Mouse (Mus musculus): ENCODE measurements around the gene Ints3.

Ints3 gene

DNA sequence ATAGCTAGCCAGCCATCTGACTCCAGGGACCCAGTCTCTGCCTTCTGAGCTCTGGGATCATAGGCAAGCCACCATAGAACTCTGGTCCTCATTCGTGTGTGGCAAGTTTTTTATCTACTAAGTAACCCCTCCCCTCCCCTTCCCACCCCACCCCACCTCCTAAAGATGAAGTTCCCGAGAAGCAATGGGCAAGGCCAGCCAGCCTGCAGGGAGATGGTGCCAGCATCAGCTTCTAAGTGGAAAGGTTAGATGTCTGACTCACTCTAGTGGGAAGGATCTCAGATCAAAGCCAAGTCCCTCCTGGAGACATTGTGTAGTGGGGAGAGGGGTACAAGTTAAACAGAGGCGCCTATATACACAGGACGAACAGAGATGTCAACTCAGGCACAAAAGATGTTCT is 42.4 kb downstream of the Ints3 start:
- no peak for DNase-seq (ENCODE audit: low spot score in 2 of 2)

DNA sequence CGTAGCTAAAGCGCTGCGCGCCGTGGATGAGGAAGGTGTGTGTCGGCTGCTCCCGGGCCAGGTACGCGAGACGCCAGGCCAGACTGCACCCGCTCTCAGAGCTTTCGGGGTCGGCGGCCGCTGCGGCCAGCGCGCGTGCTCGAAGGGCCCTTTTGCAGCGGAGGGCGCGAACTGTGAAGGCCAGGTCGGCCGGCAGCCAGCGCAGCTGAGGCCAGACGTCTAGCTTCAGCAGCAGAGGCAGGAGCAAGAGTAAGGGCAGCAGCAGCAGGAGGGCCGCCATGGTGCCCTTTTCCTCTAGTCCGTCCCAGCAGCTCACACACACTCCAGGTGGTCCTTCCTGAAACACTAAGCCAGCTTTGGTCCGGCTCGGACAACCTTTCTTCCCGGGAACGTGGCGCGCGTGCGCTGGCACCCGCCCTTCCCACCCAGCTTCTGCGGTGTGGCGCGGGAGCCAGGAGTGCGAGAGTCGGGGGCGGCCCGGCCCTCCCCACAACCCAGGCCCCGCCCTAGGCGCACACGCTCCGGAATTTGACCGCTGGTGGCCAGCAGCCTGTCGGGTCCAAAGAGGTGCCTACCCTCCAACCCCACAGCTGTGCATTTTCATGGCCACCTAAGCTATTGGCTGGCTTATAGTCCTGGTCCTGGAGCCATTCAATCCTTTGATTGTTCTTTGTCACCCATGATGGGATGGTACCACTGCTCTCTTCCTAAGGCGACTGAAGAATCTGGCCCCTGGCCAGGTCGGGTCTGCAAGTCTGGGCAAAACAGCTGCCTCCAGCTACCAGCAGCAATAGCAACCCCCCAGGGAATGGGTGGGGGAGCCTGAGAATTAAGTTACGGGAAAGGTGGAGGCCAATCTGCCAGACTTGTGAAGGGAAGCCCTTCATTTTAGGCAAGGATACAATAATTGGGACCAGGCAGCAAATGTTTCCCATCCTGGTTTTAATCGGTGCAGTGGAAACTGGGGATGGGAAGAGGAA is 43.6 kb downstream of the Ints3 start, which contains the start of gene Slc27a3:
TSS of gene Slc27a3 (minus strand) at position 428 of the 980 bp plus-strand sequence.
- peak in 1 of 2 experiments; percentile 55 for DNase-seq (ENCODE audit: low spot score in 2 of 2)

DNA sequence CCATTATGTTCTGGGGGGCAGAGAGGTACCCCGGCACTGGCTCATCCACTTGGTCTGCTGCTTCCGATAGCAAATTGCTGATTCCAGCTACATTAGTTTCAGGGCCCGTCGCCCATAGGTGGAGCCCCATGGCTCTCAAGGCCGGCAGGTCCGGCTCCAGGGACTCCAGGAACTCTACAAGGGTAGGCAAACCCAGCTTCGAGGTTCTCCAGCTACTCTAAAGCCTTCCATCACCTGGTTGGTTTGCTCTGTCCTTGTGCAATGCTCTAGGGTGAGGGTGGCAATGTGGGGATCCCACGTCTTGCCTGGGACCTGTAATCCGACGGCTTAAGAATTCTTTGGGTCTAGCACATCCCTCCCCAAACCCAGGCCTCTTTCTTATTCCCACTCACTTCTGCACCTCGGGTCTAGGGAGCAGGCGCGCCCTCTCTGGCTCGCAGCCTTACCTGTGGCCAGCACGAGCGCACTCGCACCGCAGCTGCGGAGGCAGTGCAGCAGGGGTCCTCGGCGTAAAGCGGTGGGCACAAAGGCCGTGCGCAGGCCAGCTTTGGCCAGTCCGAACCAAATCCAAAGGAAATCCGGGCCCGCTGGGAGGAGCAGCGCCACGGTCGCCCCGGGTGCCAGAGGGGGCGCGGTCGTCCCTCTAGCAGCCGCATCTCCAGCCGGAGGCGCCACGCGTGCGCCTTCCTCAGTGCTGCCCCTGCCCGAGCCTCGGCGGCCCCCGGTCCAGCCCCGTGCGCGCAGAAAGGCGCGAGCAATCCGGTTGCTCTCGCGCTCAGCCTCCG is 44.5 kb downstream of the Ints3 start:
- peak; percentile 59 to 65 for DNase-seq (ENCODE audit: low spot score in 2 of 2)

DNA sequence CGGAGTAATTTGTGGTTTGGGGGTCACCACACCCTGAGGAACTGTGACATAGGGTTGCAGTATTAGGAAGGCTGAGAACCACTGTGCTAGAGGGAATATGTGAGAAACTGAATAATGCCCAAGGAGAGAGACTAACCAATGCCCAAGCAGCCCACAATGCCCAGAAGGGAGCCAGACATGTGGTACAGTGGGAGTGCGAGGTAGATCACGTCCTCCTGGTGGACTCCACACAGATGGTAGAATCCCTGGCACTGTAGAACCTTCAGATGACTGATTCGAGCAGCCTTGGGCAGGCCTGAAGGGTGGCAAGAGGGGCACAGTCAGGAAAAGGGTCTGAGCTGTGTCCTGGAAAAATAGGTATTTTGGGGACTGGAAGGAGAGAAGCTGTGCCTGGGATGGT is 45.2 kb downstream of the Ints3 start:
- DNase-seq (ENCODE audit: low spot score in 2 of 2): no peak

DNA sequence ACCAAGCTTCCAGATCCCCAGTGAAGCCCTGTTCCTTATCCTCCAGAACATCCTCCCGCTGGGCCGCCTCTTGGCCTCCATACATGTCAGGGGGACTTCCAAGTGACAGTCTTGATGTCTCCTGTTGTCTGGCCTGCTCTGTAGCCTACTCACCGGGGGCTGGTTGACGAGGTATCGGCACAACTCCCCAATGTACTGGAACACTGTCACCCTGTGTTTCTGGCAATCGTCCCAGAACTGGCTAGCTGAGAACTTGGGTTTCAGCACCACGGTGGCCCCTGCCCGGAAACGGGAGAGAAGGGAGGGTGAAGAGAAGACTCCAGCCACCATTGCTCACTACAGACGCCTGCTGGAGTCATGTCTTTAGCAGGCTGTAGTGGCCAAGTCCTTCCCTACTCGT is 45.9 kb downstream of the Ints3 start:
- no peak for DNase-seq (ENCODE audit: low spot score in 2 of 2)

DNA sequence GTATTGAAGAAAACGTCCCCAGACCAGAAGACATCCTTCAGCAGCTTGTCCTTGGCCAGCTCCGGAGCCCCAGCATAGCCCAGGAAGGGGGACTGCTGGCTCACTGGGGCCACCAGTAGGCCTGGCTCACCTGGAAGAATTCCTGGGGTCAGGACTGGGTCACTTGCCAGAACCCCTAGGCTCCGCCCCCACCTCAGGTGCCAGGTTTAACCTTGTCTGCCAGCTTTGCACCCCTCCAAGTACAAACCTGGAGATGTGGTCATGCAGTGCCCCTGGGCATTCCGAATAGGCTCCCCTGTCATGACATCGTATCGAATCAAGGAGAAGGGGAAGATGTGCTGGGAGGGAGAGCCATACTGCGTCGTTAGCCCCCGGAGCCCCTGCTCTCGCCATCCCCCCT is 46.6 kb downstream of the Ints3 start:
- no peak for DNase-seq (ENCODE audit: low spot score in 2 of 2)

DNA sequence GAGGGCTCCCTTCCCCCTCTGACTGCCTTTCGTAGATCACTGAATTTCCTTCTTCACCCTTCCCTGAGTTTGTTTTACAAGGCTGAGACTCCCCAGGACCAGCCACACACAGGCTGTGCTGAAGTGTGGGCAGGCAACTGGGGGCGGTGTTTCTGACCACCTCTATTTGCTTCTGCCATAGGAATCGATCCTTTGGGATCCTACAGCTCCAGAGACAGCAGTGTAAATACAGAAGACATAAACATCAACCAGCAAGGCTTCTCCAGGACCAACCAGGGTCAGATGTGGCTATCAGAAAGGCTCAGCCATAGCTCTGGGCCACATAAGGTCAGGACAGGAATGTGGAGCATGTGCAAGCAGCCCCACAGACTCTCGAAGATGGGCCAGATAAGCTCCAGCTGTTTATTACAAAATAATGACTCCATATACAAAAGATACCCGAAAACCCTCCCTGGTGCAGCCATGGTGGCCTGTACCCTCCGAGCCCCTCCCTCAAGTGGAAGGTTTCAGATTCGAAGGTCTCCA is 48.5 kb downstream of the Ints3 start:
- DNase-seq (ENCODE audit: low spot score in 2 of 2): no peak

DNA sequence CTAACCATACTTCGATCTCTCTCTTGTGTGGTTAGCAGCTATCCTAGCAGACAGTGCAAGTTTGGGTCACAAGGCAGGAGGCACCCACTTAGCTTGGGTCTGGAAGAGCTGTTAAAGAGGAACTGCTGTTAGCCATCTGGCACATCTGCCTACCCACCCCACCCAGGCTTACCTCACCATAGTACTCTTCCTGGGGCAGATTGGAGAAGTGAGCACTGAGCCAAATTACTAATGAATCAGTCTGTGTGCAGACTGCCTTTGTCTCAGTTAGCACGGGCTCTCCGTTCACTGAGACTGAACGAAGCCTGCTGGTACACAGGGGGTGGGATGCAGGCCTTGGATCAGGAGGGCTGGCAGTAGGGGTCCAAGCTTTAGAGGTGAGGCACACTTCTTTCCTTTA is 49.7 kb downstream of the Ints3 start:
- no peak for DNase-seq (ENCODE audit: low spot score in 2 of 2)

DNA sequence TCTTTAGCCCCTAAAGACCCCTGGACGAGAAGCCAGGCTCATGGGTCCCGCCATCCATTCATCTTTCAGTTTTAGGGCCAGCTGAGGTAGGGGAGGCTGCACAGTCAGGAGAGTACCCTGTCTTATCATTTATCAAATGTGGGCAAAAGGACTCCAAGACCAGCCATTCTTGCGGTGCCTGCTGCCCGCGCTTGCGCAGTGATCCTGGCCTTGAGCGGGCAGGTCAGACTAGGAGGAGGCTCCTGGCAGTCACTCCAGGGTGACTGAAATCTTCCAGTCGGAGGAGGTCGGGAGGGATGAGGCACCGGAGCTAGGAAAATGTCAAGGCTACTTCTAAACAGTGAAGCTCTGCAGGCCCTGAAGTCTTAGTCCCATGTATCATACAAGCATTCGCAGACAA is 51.7 kb downstream of the Ints3 start:
- peak in 1 of 2 experiments; percentile 38 for DNase-seq (ENCODE audit: low spot score in 2 of 2)

DNA sequence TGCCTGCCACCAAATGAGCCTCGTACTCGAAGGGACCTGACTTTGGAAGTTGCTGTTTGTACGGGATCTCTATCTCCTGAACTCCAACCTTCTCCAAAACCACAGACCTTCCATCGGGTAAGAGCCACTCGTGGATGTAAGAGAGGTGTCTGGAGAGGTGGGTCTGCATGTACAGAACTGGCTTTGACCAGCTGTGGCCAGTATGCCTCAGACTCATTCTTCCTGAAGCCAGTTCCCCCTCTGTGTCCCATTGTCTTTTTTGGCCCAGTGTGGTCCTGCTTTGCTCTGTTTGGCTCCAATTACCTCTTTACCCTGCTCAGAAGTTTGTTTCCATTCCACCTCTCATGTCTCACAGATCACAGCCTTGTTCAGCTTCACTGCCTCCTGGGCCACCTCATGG is 54.9 kb downstream of the Ints3 start:
- no peak for DNase-seq (ENCODE audit: low spot score in 2 of 2)

DNA sequence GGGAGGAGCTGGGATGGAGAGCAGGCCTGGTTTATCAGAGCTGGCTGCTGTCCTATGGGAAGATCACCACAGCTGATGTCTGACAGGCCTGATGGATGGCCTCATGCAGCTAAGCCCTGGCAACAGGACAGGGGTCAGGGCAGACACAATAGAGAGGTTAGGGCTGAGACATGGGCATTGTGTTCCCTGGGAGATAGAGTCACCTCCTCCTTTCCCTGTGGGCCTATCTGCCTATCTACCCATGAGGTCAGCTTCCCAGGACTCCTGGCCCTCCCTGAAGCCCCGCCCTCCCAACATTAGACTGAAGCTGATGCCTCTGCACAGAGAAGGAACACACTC is 57.2 kb downstream of the Ints3 start:
- DNase-seq (ENCODE audit: low spot score in 2 of 2): no peak

DNA sequence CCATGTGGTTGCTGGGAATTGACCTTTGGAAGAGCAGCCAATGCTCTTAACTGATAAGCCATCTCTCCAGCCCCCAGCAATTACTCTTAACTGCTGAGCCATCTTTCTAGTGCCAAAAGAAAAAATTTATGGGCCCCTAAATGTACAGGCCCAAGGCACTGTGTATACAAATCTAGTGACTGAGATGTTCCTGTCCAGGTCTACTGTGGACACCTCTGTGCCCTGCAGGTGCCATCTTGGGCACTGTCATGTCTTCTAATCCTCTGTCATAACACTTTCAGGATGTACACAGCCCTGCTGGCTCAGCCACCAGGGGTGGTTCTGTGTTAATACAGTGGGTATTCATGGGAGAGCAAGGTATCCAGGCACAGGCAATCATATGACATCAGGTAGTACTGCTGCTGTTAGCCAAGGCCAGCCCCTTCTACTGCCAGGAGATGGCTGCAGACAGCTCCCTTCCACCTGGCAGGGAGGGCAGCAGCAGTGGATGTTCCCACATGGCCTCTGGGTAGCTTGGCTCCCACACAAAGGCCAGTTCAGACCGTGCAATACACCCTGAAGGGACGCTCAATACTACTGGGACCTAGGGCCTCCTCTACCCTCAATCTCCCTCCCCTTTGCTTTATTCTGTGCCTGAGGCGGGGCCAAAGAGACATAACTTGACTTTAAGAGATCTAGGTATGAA is 57.7 kb downstream of the Ints3 start:
- no peak for DNase-seq (ENCODE audit: low spot score in 2 of 2)

DNA sequence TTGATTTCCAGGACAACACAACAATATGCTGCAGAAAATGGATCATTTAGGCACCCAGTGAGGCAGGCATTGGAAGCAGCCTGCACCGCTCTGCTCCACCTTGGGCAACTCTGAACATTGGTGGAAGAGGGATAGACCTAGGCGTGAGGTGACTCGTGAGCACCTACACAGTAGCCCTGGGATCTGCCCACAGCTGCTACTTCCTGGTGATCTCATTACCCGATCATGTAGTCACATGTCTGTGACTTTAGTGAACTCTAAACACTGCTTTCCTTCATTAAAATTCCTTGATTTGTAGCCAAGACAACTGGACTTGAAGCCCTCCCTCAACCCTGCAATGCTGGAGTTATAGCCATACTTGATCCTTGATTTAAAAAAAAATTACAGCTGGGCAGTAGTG is 59.1 kb downstream of the Ints3 start:
- DNase-seq (ENCODE audit: low spot score in 2 of 2): no peak

DNA sequence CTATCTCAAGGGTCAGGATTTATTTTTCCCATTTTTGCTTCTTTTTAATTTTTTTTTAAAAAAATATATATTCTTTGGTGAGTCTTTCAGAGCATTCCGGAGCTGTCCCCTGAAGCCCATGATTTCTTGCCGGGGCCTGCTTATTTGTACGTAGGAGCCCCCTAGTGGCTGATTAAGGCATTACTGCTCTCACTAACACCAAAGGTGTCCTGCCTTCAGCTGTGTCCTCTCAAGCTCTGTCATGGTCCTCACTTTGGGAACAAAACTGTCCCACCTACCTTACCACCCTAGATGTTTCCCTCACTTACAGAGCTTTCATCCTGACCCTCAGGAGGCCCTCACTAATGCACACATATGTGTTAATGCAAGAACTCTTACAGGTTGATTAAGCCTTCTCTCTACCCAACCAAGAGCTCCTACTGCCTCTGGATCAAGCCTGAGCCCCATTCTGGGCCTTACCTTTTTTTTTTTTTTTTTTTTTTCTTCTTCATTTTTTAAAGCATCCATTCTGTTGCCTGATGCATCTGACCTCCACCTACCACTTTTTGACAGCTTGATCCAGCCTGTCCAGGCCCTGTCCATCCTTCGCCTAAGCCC is 59.9 kb downstream of the Ints3 start:
- DNase-seq (ENCODE audit: low spot score in 2 of 2): peak; percentile 51 to 76

DNA sequence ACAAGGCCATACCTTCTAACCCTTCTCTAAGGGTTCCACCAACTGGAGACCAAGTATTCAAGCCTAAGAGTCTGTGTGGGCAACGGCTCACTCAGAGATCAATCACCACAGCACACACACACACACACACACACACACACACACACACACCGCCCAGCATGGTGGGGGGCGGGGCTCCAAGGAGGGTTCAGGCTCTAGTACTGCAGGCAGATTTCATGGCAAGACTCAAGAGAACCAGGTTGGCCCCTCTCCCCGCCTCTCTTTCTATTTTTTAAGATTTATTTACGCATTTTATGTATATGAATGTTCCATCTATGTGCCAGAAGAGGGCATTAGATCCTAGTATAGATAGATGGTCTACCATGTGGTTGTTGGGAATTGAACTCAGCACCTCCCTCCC is 60.6 kb downstream of the Ints3 start:
- no peak for DNase-seq (ENCODE audit: low spot score in 2 of 2)

DNA sequence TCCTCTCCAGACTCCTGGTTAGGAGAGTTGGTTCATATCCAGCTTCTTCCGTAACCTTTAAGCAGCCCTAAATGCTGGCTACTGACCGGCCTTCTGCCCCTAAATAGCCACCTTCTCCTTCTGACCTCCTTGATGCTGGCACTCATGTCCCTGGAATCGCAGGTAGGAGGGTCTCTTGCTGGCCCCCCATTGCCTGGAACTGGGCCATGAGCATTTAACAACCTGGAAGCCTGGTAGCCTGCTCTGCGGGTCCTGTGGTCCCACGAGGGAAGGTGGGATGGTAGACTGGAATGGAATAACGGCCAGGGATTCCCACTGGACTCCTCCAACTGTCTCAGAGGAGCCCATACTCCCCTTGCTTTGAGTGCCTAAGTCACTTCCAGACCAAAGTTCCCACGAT is 61.6 kb downstream of the Ints3 start:
- no peak for DNase-seq (ENCODE audit: low spot score in 2 of 2)

DNA sequence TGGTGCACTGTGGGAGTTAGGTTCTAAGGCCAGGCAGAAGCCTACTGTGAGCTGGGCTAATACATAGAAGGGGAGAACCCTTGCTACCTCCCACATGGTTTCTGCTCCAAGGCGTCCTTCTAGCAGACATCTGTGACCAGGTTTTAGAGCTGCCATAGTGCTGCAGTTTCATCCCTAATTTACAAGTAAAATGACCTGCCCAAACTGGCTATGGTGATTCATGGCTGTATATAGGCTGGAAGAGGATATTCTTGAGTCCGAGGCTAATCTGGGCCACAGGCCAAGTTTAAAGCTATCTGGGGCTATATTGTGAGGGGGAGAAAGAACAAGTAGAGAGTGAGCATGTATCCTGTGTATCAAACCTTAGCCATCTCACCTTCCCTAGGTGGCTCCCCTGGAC is 64.4 kb downstream of the Ints3 start:
- no peak for DNase-seq (ENCODE audit: low spot score in 2 of 2)

DNA sequence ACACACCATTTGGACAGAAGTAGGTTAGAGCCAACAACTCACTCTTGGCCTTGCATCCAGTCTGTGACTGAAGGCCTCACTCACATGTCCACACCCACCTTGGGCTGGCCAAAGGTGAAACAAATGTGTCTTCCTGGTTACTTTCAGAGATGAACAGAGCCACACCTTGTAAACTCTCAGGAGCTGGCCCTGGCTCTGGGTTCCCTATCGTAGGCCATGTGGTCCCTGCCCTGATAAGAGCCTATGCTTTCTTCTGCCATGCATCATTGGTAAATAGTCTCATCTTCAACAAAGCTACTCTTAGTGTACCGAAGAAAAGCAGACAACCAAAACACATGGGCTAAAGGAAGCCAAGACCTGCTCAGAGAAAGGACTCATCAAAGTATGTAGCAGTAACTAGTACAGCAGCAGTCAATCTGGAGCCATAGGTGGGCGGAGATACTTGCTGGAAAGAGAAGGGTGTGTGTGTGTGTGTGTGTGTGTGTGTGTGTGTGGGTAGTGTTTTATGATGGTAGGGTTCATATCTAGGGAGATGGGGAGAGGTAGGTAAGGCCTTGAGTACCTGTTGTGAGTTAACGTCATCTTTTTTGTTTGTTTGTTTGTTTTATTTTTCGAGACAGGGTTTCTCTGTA is 66.3 kb downstream of the Ints3 start:
- no peak for DNase-seq (ENCODE audit: low spot score in 2 of 2)

DNA sequence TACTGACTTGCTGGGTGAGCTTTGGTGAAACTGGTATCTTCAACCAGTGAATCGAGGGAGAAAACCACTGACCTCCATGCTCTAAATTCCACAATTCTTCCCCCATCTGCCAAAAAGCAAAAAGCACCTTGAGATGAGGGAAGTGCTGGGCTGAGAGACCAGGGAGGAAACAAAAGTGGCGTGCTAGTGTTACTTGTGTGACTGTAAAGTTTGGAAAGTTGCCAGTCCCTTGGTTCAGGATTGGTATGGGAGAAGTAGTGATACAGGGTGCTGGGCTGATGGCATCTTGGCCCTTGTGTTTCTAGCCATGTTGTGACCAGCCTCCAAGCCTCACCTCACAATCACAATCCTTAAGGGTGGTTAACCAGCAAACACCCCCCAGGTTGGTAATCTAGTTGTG is 71.1 kb downstream of the Ints3 start:
- DNase-seq (ENCODE audit: low spot score in 2 of 2): no peak

DNA sequence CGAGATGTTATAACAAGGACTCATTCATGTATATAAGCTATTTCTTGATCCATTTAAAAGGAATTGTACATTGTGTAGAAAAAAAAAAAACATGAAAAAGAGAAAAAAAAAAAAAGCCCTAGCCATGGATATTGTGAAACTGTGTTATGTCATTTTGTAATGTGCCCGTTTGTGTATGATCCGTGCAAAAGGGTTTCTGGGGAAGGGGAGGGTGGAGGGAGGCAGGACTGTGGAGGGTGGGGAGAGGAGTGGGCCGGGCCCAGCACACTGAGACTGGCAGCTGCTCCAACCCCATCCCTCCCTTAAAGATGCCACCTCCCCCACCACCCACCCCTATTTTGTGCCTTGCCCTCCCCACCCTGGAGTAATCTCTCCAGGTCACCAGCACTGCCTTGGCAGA is 71.9 kb downstream of the Ints3 start:
- DNase-seq (ENCODE audit: low spot score in 2 of 2): no peak

DNA sequence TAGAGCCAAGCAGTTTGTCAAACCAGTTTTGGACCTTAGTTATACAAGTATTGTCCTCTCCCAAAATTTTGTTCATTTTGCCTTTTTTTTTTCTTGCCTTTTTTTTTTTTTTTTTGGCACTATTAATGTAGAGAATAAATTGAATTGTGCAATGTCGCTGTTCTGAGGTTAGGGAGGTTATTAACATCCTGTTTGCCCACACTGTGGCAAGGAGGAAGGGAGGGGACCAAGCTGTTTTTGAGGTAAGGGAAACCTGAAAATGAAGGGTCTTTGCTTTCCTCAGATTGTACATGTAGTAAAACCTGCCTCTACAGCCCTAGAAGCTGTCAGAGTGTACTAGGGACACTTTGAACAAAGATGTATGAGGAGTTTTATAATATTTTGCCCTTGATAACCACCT is 74.2 kb downstream of the Ints3 start:
- DNase-seq (ENCODE audit: low spot score in 2 of 2): no peak

All from urinary bladder, postnatal 4 days (tissue).